Mouse (Mus musculus): ENCODE measurements around the gene Spata31d1b. TPM values are rescaled to one million over a fixed set of nuclear protein-coding genes. Genes with fewer than 3 reads are reported as not detected.

Gene Spata31d1b
- total RNA-seq, 2 experiments from 2014 or later, result 0.09 TPM; not detected in 1

GRCm38 (mm10) chr13:59745462-59745861 lies 33.4 kb downstream of the Spata31d1b start:
- no peak for DNase-seq (ENCODE audit: low spot score in 2 of 2)

GRCm38 (mm10) chr13:59746164-59746563 lies 34.1 kb downstream of the Spata31d1b start:
- DNase-seq (ENCODE audit: low spot score in 2 of 2), result no peak

GRCm38 (mm10) chr13:59746711-59747110 lies 34.6 kb downstream of the Spata31d1b start, which contains the start of gene 1700014D04Rik:
1700014D04Rik (minus strand) TSS chr13:59746752.
- DNase-seq (ENCODE audit: low spot score in 2 of 2), result peak; percentile 62 to 74

GRCm38 (mm10) chr13:59750310-59750709 lies 38.2 kb downstream of the Spata31d1b start:
- DNase-seq (ENCODE audit: low spot score in 2 of 2), result no peak

- DNase-seq (ENCODE audit: low spot score in 2 of 2), result no peak
These were observed 44.8 kb downstream of the Spata31d1b start for GRCm38 (mm10) chr13:59756906-59757305.

- DNase-seq (ENCODE audit: low spot score in 2 of 2), result no peak
These were observed 50.7 kb downstream of the Spata31d1b start for GRCm38 (mm10) chr13:59762791-59763190.

GRCm38 (mm10) chr13:59766786-59767515 lies 54.9 kb downstream of the Spata31d1b start:
- no peak for DNase-seq (ENCODE audit: low spot score in 2 of 2)

GRCm38 (mm10) chr13:59768531-59768930 lies 56.4 kb downstream of the Spata31d1b start:
- no peak for DNase-seq (ENCODE audit: low spot score in 2 of 2)

Other genes starting within 250 kb of the Spata31d1b start
- gene Agtpbp1, start 127.1 kb upstream of the Spata31d1b start, total RNA-seq (2021), result 100 to 1,000 TPM; 324 to 356 TPM
- gene Naa35, start 127.0 kb upstream of the Spata31d1b start, total RNA-seq (2021), result 100 to 1,000 TPM in 1 of 2 experiments, 10 to 100 TPM in 1; 88.5 to 107 TPM
- 10 to 100 TPM; 16.4 to 17.8 TPM for gene Golm1, start 36.5 kb upstream of the Spata31d1b start, total RNA-seq (2021)
- gene 4921517D22Rik, start 18.2 kb upstream of the Spata31d1b start, total RNA-seq (2021), result not detected
- gene Spata31d1a, start 2.0 kb upstream of the Spata31d1b start, total RNA-seq (2021), result under 1 TPM in 1 of 2 experiments, not detected in 1; 0.16 TPM
- gene Spata31d1d, start 19.5 kb downstream of the Spata31d1b start, total RNA-seq (2021), result not detected
- gene 1700014D04Rik, start 34.5 kb downstream of the Spata31d1b start, total RNA-seq (2021), result 1 to 10 TPM; 1.6 to 2.7 TPM
- gene Isca1, start 57.5 kb downstream of the Spata31d1b start, total RNA-seq (2021), result 100 to 1,000 TPM; 155 to 161 TPM
- gene Gm49354, start 70.0 kb downstream of the Spata31d1b start, total RNA-seq (2021), result not detected
- 10 to 100 TPM; 53.5 to 60.4 TPM for gene Tut7, start 110.9 kb downstream of the Spata31d1b start, total RNA-seq (2021)

All from left cerebral cortex, adult 18-20 months (tissue).